Mouse (Mus musculus) ES-E14 (cell line): Measurements from ENCODE around the gene Cox5b.

Experiments used
- CHD2 ChIP-seq: IDR thresholded peaks from 2 replicates; pipeline ENCODE4 v1.6.1; 2014; ENCODE audit warnings: mild to moderate bottlenecking, low read depth, low read length, inconsistent platforms
- MAFK ChIP-seq: IDR thresholded peaks from 2 replicates; pipeline ENCODE4 v1.6.1; 2014; ENCODE audit warnings: mild to moderate bottlenecking, low read depth, low read length, inconsistent platforms; ENCODE audit not compliant: insufficient read depth

DNA sequence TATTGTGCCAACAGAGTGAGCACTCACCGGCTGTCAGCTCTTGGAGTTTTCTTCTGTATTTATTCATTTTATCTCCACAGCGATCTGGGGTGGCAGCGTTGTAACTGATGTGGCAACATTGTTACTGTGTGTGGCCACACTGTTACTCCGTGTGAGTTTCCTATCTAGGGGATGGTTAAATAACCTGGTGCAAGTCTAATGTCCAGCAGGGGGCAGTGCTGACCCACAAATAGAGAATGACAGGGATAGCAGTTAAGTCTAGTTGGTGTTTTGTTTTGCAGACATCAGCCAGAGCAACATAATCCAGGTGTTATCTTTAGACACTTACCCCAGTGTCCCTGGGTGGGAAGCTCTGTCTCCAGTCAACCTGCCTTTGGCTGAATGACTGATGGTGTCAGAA is 46.1 kb downstream of the Cox5b start:
- TF ChIP-seq CHD2 (no peak), MAFK (no peak)
